Mouse (Mus musculus) lung, adult 2 months (tissue): ENCODE results near the gene Cacna2d3.

ENCODE experiments used
- CTCF ChIP-seq: fragments of 200-500 bp; IDR thresholded peaks from 2 replicates; pipeline ENCODE4 v1.5.1; 2011; ENCODE audit warnings: mild to moderate bottlenecking, low read length, control low read depth; ENCODE audit not compliant: insufficient read depth
- POLR2A ChIP-seq: fragments of 200-500 bp; IDR thresholded peaks from 2 replicates; pipeline ENCODE4 v1.6.1; 2011; ENCODE audit warnings: low read depth, mild to moderate bottlenecking, control low read depth, low read length, borderline replicate concordance; ENCODE audit errors: extremely low read depth

GRCm38 (mm10) chr14:29174762-29175161 is 546.9 kb downstream of the Cacna2d3 start:
- no peak for TF ChIP-seq POLR2A
- TF ChIP-seq CTCF: no peak
